Mouse (Mus musculus): ENCODE data around the gene Evc2.

- no peak for TF ChIP-seq CTCF (IDR thresholded peaks at IDR 0.05; ENCODE audit: control insufficient read depth, insufficient read depth, insufficient read length)
- TF ChIP-seq MYOD1 (IDR thresholded peaks at IDR 0.05; ENCODE audit: control insufficient read depth, insufficient read length, low read depth), result no peak
- no peak for TF ChIP-seq USF1 (IDR thresholded peaks at IDR 0.05; ENCODE audit: low read depth)
- no peak for TF ChIP-seq MAX (IDR thresholded peaks at IDR 0.05)
- no peak for TF ChIP-seq MYOG (IDR thresholded peaks at IDR 0.05; ENCODE audit: control insufficient read depth, extremely low read depth, insufficient read length)
Measured at GRCm38 (mm10) chr5:37335061-37335460, 3.2 kb upstream of the Evc2 start.
